Mouse (Mus musculus): Measurements from ENCODE around the gene Trim13. TPM values are rescaled to one million over a fixed set of nuclear protein-coding genes. Genes with fewer than 3 reads are reported as not detected.

Gene Trim13
- polyA plus RNA-seq, 1 experiment from 2014 or later = 15.1 TPM

GRCm38 (mm10) chr14:61645547-61645946, 47.5 kb downstream of the Trim13 start:
- Histone ChIP-seq H3K4me1 (peaks cover 7% of the 10 kb centered on the region; the same call in 1 of the 2 replicates), H3K9me3 (no peaks in the 10 kb centered on the region), H3K27me3 (replicated peaks; ENCODE audit: low read depth, poor library complexity, severe bottlenecking) (no peaks in the 10 kb centered on the region), H3K36me3 (replicated peaks) (peaks cover 5% of the 10 kb centered on the region; the same call in 1 of the 2 replicates), H3K27ac (replicated peaks) (no peak overlapping the region), H3K4me3 (no peak overlapping the region; the same call in 1 of the 2 replicates)
- 56% methylated on average over 1 of the region's 1 CpGs for WGBS
- no peak for DNase-seq (ENCODE audit: low spot score)

GRCm38 (mm10) chr14:61647182-61647880, 49.3 kb downstream of the Trim13 start:
- H3K36me3 ChIP-seq (replicated peaks) = peaks cover 5% of the 10 kb centered on the region; the same call in 1 of the 2 replicates
- H3K4me1 ChIP-seq = peaks cover 7% of the 10 kb centered on the region; the same call in 1 of the 2 replicates
- H3K9me3 ChIP-seq = no peaks in the 10 kb centered on the region
- DNase-seq (ENCODE audit: low spot score) = peak; percentile 68
- H3K4me3 ChIP-seq = peak overlapping the region; percentile 96
- peak overlapping the region; percentile 100 for H3K27ac ChIP-seq (replicated peaks)
- WGBS = under 1% methylated on average over 24 of the region's 24 CpGs
- no peaks in the 10 kb centered on the region for H3K27me3 ChIP-seq (replicated peaks; ENCODE audit: low read depth, poor library complexity, severe bottlenecking)

GRCm38 (mm10) chr14:61647881-61648684, 50.0 kb downstream of the Trim13 start:
- H3K4me1 ChIP-seq = peaks cover 7% of the 10 kb centered on the region; the same call in 1 of the 2 replicates
- H3K36me3 ChIP-seq (replicated peaks) = peaks cover 3% of the 10 kb centered on the region; the same call in 1 of the 2 replicates
- peak; percentile 71 for DNase-seq (ENCODE audit: low spot score)
- H3K4me3 ChIP-seq = peak overlapping the region; percentile 96
- H3K9me3 ChIP-seq = no peaks in the 10 kb centered on the region
- H3K27me3 ChIP-seq (replicated peaks; ENCODE audit: low read depth, poor library complexity, severe bottlenecking) = no peaks in the 10 kb centered on the region
- peak overlapping the region; percentile 100 for H3K27ac ChIP-seq (replicated peaks)
- WGBS = under 1% methylated on average over 94 of the region's 95 CpGs

GRCm38 (mm10) chr14:61648685-61649504, 50.8 kb downstream of the Trim13 start:
- Histone ChIP-seq H3K4me3 (peak overlapping the region; percentile 96), H3K9me3 (no peaks in the 10 kb centered on the region), H3K27ac (replicated peaks) (peak overlapping the region; percentile 100), H3K27me3 (replicated peaks; ENCODE audit: low read depth, poor library complexity, severe bottlenecking) (no peaks in the 10 kb centered on the region), H3K4me1 (peaks cover 7% of the 10 kb centered on the region; the same call in 1 of the 2 replicates), H3K36me3 (replicated peaks) (no peaks in the 10 kb centered on the region)
- WGBS = 3% methylated on average over 62 of the region's 62 CpGs
- DNase-seq (ENCODE audit: low spot score) = peak; percentile 99

GRCm38 (mm10) chr14:61650291-61650960, 52.4 kb downstream of the Trim13 start:
- no peak overlapping the region for H3K27ac ChIP-seq (replicated peaks)
- H3K4me1 ChIP-seq = peaks cover 7% of the 10 kb centered on the region; the same call in 1 of the 2 replicates
- no peak overlapping the region for H3K4me3 ChIP-seq
- H3K9me3 ChIP-seq = no peaks in the 10 kb centered on the region
- 42% methylated on average over 9 of the region's 9 CpGs for WGBS
- no peaks in the 10 kb centered on the region for H3K27me3 ChIP-seq (replicated peaks; ENCODE audit: low read depth, poor library complexity, severe bottlenecking)
- H3K36me3 ChIP-seq (replicated peaks) = no peaks in the 10 kb centered on the region
- no peak for DNase-seq (ENCODE audit: low spot score)

MicroRNA genes within 50 kb of the gene (microRNA counts, 519-probe panel; counts per million panel counts)
- microRNA mmu-miR-15a (6,887 counts per million, percentile 97 among the panel's probes with 10 or more counts), microRNA mmu-miR-16 (7,805 counts per million, percentile 99 among the panel's probes with 10 or more counts)

Small RNA genes within 50 kb of the gene (microRNA-seq; reads per million reads assigned to microRNA genes)
- gene Mir15a = 4,385 reads per million, percentile 88 among the genes with 10 or more reads in this experiment
- gene Mir16-1 = 2,254 reads per million, percentile 83 among the genes with 10 or more reads in this experiment

Other genes starting within 250 kb of the Trim13 start
- gene Ebpl, start 237.8 kb upstream of the Trim13 start, polyA plus RNA-seq (2016; fragmentation: Nextera tagmentation; extraction: Ambion mirVana) = 9.7 and 10.5 TPM in 2 replicates
- gene Kpna3, start 158.4 kb upstream of the Trim13 start, polyA plus RNA-seq (2016; fragmentation: Nextera tagmentation; extraction: Ambion mirVana) = 84.7 and 84.9 TPM in 2 replicates
- gene Spryd7, start 41.4 kb upstream of the Trim13 start, polyA plus RNA-seq (2016; fragmentation: Nextera tagmentation; extraction: Ambion mirVana) = 15.5 and 16.2 TPM in 2 replicates
- gene Kcnrg, start 9.2 kb downstream of the Trim13 start, polyA plus RNA-seq (2016; fragmentation: Nextera tagmentation; extraction: Ambion mirVana) = 0.50 and 0.55 TPM in 2 replicates